Mouse (Mus musculus): ENCODE data around the gene C5ar1.

The C5ar1 gene

DNA sequence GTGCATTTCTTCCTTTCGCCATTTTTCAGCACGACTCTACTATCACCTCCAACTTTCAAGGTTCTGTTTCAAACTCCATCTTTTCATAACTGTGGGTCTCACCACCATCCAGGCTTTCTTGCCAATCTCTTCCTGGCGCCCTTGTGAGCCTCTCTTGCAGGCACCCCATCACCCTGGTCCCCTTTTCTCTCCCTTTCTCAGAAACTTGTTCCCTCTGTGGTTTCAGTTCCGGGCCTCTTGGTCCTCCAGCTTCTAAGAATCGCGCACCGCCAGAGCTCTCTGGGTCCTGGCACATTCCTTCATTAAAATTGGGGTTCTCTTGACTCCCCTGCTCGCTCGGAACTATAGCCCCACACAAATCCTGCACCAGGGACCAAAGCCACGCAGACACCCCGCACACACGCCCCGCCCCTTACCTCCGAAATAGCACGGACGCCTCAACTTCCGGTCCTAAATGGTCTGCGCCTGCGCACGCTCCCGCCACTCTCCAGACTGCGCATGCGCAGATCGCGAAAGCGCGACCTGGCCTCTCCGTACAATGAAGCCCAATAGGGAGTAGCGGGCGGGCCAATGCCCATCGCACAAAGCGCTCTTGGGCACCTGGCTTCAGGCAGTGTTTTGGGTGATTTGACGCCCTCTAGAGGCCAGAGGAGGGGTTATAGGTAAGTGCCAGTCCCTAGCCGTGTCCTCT, 37.6 kb downstream of the C5ar1 start, which contains the start of gene Dhx34:
TSS of gene Dhx34 (minus strand) at position 456 of the 691 bp plus-strand sequence.
- DNase-seq (ENCODE audit: low read depth, low spot score) = peak; percentile 95

DNA sequence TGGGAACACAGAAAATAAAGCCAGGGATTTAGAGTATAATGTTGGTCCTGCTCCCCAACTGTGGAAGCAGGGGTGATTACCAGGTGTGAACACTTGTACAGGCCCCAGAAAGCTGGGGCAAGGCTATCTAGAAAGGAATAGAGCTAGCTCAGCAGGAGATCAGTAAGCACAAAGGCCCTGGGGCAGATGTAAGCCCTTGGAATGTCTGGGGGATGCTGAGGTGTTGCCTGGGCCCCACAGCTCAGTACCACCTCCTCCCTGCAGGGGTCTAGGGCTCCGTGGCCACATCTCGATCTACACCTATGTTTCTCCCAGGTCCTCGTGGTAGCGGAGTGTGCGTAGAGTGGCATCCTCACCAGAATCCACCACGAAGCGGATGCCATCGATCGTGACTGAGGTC, 45.4 kb downstream of the C5ar1 start:
- DNase-seq (ENCODE audit: low read depth, low spot score) = no peak

DNA sequence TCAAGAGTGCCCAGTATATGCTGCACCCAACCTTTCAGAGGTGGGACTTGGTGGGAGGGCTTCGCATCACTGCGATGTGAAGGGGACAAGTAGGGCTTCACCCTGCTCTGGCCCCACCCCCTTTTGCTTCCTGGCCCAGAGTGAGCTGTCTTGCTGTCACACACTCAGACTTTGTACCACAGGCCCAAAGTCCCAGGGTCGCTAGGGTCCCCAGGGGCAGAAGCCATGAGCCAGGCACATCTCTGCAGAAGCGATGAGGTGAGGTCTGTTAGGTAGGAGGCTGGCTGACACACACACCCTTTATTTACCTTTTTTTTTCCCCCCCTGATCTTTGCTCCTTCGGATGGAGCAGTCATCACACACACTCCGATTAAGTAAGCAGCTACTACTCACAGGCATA, 46.1 kb downstream of the C5ar1 start:
- no peak for DNase-seq (ENCODE audit: low read depth, low spot score)

DNA sequence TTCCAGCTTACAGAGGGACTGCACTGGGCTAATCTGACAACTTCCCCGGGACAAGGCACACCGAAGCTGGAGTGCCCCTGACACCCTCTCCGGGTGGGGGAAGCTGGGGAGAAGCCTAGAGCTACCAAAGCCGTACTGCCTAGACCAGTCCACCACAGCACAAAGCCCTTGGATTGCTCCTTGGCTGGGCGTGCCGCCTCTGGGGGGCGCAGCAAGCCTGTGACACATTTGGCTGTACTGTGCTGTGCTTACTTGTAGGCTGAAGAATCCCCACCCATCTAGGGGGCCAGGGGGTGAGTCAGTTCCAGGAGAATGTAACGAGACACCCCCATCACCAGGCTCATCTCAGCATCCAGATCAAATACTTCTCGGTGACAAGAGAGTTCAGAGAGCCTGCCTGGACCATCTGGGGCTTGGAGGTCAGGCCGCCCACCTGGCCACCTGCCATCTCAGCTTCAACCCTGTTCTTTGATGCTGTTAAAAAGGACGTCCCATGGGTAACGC, 48.4 kb downstream of the C5ar1 start:
- DNase-seq (ENCODE audit: low read depth, low spot score) = no peak

DNA sequence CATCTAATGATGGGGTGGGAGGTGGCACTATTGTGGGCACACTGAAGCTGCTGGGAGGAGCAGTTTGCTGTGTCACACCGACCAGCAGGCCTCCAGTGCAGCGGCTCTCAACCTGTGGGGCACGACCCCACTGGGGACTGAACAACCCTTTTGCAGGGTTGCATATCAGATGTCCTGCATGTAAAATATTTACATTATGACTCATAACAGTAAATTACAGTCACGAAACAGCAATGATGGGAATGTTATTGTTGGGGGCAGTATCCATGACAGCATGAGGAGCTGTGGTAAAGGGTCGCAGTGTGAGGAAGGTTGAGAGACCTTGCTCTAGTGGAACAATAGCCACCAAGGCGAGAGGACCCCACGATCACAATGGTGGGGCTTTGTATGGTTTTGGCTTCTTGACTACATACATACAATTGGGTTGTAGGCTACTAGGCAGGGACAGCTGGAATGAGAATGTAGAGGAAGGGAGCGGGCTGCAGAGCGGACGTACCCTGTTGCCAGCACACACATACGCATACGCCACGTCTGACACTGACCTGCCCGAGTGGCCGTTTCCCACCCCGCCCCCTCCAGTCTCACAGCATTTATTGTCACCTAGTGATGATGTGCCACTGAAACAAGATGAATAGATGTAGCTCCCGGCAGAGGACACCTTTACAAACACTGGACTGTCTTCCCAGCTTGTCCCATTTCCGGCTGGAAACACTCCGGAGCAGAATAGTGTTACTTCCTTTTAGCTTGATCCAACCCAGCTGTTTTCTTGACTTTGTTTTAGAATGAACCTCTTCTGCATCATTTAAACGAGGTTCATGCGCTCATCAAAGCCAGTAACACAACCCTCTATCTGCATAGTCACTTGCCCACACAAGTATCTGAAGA, 50.3 kb downstream of the C5ar1 start:
- no peak for DNase-seq (ENCODE audit: low read depth, low spot score)

DNA sequence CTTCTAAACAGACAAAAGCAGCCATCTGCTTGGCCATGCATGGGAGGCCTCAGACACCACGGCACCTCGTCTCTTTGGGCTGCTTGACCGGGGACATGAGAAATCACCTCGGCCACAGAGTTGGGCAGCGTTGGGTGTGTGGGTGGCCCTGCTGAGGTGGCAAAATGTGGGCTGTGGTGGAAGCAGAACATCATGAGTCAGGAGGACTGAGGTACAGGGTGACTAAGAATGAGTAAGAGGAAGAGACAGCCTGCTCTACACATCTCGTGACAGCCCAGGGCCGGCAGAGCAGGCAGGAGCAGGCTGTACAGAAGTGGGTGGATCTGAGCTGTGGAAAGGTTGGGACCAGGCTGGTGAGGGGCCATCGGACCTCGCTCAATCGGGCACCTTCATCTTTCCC, 51.8 kb downstream of the C5ar1 start:
- no peak for DNase-seq (ENCODE audit: low read depth, low spot score)

DNA sequence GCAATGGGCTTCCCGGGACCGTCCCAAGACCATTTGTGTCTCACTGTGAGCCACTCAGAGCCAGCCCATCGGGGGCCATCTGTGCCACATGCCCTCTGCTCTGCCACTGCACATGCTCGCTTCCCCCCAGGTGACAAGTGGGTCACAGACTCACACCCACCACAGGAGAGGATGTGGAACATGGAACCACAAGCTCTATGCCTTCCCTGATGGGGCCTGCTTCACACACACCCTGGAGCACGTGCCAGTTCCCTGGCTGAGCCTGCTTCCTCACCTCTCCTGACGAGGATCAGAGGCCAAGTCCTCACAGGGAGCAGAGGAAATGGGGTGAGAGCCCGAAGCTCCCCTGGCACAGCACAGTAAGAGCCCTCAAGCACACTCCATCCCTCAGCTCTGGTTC, 52.3 kb downstream of the C5ar1 start:
- DNase-seq (ENCODE audit: low read depth, low spot score) = no peak

DNA sequence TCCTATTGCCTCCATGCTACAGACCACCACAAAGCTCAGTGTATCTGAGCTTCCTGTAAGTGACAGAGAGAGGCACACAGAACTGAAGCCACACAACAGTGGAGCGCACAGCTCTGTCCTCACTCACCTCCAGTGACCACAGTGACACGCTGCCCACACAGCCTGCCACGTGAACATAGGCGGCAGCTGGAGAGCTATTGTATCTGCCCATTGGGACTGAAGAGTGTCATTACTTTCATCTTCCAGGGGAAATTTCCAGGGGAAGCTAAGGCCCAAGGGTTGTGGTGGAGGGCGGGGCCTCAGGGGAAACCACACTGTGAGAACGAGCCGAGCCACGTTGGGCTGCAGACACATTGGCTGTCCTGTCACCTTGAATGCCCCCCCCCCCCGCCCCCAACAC, 54.5 kb downstream of the C5ar1 start:
- no peak for DNase-seq (ENCODE audit: low read depth, low spot score)

DNA sequence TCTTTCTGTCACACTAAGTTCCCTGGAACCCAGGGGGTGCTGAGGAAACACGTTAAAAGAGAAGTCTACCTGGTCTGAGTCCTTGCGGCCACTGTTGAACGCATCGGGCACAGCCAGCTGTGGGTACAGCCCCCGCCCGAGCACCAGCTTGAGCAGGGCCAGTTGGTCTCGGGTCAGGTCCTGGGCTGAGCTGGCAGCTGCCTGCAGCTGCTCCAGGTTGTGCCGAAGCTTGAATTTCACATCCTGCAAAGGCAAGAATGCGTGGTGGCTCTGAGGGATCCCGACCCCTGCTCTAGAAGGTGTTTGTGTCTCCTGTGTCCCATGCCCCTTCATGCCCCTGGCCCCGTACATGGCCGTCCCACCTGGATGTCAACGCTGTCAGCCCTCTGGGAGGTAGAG, 55.8 kb downstream of the C5ar1 start:
- DNase-seq (ENCODE audit: low read depth, low spot score) = no peak

DNA sequence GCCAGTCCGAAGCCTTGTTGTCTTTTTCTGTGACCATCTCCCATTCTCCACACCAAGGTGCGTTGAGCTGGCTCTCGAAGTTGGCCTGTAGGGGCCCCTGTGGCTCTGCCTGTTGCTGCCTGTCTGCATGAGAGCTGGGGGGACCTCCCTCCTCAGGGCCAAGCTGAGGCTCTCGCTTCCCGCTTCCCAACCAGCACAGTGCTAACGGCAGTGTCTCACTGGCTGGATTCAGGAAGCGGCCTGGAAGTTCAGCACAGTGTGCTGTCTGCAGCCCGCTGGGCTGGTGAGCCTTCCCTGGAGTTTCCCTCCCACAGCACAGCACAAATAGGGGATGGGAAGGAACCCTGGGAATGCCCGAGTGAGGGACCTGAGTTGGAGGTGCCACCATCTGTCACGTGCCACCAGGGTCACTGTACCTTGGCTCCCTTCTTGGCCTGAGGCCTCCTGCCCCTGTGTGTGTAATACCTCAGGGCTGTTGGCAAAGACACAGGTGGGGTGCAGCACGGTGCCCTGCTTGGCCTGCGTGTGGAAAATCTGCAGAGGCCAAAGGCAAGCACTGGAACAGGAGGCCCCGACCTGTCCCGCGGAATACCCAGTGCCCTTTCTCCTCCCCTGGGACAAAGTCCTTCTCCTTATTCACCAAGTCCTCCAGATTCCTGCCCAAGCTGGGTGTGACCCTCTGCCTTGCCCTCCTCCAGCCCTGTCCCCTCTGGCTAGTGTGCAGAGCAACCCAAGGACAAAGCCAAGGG, 56.4 kb downstream of the C5ar1 start:
- DNase-seq (ENCODE audit: low read depth, low spot score) = no peak

DNA sequence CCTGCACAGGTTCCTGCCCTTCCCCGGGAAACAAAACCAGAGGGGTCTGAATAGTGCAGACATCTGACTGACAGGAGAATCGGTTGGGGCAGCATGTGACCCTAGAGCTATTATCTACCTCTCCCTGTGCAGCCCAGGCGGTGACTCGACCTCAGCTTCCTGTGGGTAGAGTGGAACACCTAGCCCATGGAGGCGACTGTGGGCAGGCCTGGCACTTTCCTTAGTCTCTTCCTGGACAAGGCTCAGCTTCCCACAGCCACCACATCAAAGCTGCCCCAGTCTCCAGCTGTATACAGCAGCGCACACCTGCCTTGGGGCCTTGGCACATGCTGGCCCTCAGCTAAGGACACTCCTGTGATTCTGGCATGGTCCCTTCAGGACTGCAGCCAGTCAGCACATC, 58.2 kb downstream of the C5ar1 start:
- no peak for DNase-seq (ENCODE audit: low read depth, low spot score)

DNA sequence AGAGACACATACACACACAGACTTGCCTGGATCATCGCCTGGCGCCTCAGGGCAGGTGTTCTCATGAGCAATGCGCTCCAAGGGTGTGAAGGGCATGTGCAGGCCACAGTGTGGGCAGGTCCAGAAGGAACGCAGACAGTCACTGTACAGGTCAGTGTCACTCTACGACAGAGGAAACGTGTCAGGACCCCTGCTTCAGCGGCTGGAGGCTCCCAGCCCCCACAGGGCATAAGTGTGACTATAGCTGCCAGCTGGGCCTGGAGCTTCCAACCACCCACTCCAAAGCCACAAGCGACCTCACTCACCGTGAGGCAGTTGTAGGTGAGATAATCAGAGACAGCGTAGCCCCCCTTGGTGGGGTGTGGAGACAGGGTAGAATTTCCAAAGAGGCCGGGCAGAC, 60.8 kb downstream of the C5ar1 start:
- DNase-seq (ENCODE audit: low read depth, low spot score) = no peak

DNA sequence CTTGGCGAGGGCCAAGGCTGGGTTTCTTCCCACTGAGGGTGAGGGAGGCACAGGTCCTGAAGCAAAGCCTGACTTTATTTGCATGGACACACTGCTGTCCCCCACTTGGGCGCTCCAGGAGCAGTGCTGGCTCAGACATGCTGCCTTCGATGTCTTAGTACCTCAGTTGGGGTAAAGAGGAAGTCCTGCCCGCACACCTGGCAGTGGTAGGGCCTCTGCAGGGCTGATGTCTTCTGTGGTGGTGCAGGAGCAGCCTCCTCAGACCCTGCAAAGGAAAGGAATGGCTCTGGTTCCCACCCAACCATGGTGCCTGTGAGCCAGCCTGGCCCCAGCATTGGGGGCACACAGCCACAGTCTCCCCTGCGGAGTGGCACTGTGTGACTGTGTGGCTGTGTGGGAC, 62.2 kb downstream of the C5ar1 start:
- no peak for DNase-seq (ENCODE audit: low read depth, low spot score)
